Mouse (Mus musculus) monocyte, adult 5-6 weeks (primary cell): Measurements from ENCODE around the gene Spag6l. TPM values are rescaled to one million over a fixed set of nuclear protein-coding genes. Genes with fewer than 3 reads are reported as not detected.
"Not testable (repeated sequence)": the region's sequence is repeated elsewhere in the genome, so short reads cannot be mapped to it uniquely, and the experiment has no call there.

Experiments used
- ATAC-seq: fragments of 153-309, 156-312 bp; replicated peaks from 2 replicates; pipeline ENCODE4 v1.8.0; 2017; ENCODE audit warnings: mild to moderate bottlenecking; ENCODE audit not compliant: low TSS enrichment, insufficient number of reproducible peaks, severe bottlenecking, poor library complexity, low FRiP score
- total RNA-seq: library from RNA; stranded (forward); fragments of 200-1000, 200-491, 200-594 nt; gene quantifications from 3 replicates; pipeline ENCODE4 v1.2.3, GENCODE M21; 2017

Spag6l gene
- total RNA-seq: 1.7 TPM in 1 of 3 replicates, not detected in the others

DNA sequence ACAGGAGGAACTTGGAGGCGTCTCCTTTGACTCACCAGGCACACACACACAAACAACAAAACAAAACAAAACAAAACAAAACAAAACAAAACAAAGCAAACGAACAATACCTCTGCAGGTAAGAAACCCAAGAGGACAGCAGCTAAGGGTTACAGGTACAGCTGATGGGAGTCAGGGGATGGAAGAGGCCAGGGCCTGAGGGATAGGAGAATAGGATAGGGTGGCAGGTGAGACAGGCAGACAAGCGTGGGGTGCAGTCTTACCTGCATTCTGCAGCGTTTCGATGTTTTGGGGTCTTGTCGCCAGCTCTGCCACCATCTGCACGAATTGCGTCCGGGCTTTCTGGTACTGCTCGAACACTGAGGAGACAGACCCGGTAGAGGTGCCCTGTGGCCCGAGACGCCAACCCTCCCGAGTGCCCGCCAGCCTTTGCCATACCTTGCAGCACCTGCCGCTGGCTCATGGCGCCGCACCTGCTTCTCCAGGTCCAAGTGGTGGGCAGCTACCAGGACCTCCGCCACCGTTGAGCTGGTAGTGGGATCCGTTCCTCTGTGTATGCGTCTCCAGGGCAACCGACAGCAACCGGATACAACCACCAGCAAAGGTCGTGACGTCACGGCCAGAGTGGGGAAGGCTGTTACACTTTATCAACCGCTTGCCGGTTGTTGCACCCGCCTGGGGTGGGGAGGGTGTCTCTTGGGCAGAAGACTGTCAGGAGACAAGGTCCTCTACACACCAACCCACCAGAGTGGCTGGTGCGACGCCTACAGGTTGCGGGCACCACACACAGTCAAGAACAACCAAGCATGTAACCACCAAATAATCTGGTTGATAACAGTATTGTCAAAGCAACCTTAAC, at the start of gene Spag6l:
Spag6l (minus strand) TSS at position 700 of the 859 bp plus-strand sequence.
- peak; percentile 87 for ATAC-seq

DNA sequence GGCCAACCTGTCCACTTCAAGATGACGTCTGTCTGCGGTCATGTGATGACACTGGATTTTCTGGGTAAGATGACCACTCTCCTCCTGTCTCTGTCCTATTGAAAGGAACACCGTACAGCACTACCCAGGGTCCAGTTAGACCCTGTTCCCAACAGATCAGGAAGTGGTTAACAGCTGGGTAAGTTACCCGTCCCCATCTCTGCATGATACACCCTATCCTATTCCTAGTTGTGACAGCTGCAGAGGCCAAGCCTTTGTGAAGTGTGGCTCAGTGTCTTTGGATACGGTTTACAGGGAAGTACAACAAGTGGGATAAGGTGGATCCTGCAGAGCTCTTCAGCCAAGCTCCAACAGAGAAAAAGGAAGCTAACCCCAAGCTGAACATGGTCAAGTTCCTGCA, 49.8 kb upstream of the Spag6l start:
- ATAC-seq: no peak

DNA sequence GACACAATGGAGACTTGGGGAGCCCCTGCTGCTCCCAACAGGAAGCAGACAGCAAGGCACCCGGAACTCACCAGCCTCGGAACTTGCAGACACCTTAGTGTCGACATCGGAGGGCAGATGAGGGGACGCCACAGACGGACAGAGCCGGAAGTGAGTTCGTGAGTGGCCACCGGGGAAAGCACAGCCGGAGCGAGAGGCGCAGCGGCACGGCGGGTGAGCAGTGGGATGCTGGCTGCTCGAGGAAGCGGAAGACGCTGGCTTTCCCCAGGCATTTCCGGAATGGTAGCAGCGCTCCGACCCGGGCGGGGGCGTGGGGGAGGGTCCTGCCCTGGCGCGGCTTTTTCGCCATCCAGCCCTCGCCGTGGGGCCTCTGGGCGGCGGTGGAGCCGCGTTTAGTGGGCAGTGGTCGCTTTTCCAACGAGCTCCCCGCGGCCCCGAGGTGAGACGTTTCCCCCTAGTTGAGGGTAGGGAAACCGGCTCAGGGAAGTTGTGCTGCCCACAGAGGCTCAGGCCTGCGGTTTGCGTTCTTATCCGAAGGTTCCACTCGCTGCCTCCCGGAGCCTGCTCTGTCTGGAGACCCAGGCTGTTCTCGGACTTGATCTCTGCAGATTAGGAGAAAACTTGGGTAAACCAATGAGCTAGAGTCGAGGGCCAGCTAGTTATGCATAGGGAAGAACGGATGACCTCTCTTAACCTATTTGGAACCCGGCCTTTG, 41.5 kb upstream of the Spag6l start, which contains the start of the genes Top3b and Vpreb1:
Top3b (plus strand) TSS at position 120 of the 715 bp plus-strand sequence.
Vpreb1 (minus strand) TSS at position 227 of the 715 bp plus-strand sequence.
- peak; percentile 98 for ATAC-seq

DNA sequence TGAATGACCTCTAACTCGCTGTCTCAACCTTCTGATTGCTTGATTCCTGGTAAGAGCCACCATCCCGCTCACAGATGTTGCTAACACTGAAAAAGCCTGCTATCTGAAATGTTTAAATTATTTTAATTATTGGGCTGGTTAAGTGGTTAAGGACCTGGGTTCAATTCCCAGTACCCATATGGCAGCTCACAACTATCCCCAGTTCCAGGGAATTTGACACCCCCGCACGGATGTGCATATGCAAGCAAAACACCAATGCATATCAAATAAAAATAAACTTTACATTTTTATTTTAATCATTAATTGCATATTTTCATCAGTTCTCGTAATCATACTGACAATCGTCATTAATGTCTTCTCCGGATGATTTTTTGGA, 41.0 kb upstream of the Spag6l start:
- ATAC-seq: no peak

DNA sequence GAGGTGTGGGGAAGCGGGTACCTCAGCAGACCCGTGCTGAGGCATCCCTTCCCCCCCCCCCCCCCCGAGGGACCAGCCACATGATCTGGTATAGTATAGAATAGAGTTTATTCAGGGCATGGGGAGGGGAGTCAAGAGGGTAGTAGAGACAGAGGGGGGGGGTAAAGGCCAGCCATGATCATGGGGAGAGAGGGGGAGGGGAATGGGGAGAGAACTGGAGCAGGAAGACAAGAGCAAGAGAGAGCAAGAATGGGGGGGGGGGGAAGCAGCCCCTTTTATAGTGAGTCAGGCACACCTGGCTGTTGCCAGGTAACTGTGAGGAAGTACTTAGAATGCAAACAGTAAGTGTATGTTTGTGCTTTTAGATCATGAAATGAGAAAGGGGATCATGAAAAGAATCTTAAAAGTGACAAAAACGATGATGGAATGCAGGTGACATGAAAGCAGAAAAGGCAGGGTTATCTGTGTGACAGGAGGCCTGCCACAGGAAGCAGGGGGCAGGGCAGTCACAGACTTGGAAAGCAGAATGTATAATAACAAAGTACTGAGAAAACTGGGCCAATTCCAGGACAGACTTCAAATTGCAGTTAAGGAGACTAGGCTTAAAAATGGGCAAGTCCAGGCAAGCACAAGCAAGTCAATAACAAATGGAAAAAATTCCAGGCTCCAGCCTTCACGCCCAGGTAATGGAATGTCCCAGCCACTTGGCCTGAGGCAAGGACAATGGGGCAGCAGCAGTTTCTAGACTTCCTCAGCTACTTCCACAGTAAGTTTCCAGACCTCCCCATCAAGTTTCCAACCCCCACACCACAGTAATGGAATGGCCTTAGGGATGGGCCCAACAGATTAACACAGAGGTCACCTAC, 36.7 kb upstream of the Spag6l start:
- no peak for ATAC-seq

DNA sequence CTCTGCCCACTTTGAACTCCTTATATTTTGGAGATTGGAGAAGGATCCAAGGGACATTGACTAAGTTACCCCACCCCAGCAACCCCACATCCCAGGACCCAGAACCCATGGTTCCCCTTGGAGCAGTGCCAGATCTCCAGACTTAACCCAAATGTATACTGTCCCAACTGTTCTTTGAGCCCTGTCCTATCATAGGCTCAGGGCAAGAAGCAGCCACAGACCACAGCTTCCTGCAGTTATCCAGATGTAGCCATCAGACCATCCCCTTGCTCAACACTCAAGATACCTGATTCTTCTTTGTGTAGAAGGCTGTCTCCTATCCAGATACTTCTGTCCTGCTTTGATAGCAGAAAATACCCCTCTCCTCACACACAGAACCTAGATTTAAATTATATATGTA, 36.0 kb upstream of the Spag6l start:
- ATAC-seq: no peak

DNA sequence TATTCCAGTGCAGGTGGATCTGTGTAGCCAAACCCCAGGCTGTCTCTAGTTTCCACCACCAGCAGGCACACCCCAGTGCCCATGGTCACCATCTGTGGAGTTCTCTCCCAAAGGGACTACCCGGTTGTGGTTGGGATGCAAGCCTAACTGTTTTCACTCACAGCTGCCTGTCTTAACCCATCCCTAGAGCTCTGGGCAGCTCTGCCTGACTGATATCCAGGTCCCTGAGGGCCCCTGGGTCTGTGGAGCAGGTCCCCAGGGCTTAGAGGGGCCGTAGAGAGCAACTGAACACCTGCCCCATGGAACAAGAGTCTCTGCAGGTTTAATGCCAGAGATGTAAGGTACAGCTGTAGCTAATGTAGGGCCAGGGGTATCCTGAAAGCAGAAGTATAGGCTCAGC, 34.7 kb upstream of the Spag6l start, which contains the start of gene Igll1:
Igll1 (minus strand) TSS at position 8 of the 400 bp plus-strand sequence.
- ATAC-seq: no peak

DNA sequence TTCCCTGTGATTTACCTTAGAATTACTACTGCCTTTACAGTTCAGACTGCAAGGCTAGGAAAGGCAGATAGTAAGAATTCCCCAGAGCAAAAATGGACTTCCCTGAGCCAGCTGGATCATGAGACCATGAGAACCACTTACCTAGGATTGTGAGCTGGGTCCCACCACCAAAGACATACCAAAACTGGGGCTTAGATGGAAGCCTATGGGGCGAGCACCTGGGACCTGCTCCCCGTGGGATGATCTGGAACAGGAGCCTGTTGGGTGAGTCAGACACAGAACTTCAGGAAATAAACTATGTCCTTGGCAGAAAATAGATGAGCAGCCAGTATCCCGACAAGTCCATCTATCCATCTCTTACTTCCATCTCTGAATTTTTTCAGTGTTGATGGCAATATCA, 33.0 kb upstream of the Spag6l start:
- ATAC-seq: no peak

DNA sequence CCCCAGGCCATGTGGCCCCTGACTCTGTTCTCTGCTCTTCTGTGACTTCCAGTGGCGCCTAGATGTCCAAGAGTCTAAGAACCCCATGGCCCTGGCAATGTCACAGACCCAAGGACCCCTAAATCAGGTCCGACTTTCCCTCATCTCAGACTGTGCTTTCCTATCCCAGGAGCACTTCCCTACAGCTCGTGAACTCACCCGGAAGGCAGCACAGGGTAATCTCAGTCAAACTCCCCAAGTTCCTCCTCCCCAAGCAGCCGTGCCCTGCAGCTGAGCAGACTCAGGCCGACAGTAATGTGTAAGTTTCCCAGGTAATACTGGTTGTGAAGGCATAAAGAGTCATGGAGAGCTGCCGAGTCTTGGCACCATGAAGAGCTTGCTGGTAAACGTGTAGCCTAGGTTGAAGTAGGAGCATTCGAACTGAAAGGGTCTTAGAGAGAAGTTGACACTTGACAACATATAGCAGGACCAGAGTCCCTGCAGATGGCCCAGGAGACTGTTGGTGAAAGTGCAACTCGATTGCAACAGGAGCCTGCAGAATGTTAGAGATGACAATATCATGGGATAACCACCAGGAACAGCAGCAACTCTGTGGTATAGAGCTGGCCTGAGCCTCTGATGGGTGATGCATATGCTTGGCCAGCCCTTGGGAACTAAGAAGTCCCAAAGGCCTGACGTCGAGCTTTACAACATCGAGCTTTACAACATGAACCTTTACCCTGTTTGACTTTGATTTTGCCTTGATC, 27.6 kb upstream of the Spag6l start:
- ATAC-seq: no peak; the same call in 1 of the 2 replicates

DNA sequence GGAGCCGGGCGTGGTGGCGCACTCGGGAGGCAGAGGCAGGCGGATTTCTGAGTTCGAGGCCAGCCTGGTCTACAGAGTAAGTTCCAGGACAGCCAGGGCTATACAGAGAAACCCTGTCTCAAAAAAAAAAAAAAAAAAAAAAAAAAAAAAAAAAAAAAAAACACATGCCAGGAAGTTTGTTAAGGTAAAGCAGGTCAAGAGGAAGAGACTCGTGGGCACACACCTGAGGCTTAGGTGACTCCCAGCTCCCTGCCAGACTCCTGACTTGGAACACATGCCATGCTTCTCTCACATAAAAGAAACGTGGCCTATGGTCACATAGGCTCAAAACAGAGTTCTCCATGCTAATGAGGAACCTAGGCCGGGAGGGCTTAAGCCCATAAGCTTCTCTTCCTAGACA, 26.8 kb upstream of the Spag6l start:
- ATAC-seq: not testable (repeated sequence)

DNA sequence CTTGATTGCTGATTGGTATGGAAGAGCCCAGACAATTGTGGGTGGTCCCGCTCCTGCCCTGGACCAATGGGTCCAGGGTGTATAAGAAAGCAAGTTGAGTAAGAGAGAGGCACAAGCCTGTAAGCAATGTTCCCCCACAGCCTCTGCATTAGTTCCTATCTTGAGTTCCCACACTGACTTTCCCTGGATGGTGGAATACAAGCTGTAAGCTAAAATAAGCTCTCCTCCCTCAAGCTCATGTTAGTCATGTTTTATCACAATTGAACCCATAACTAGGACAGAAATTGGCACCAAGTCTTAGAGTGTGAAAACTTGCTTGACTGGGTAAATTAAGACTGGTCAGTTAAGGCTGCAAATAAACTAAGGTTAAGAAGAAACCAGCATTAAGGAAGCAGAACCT, 26.3 kb upstream of the Spag6l start:
- no peak for ATAC-seq

DNA sequence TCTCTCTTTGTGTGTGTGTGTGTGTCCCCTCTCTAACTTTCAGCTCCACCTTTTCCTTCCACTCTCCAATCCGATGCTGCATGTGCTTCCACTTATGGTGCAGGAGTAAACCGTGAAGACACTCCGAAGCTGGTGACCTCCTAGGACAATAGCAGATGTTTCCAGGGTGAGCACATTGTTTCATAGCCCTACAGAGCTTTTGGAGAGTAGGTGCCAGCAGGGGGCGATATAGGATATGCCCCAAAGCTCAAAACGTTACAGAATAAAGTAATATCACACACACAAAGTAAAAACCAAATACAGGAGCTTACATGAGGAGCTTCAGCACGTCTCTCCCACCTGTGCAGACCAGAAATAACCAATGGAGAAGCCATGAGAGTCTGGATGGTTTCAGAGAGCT, 25.6 kb upstream of the Spag6l start:
- ATAC-seq: no peak

DNA sequence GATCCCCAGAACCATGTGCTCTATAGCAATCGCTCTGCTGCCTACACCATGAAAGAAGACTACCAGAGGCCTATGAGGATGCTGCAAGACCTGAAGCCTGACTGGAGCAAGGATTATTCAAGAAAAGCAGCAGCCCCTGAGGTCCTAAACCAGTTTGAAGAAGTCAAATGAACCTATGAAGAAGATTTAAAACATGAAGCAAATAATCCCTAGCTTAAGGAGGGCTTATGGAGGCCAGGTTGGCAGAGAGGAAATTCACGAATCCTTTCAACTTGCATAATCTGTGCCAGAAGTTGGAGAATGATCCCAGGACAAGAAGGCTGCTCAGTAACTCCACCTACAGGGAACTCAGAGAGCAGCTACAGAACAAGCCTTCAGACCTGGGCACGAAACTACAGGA, 23.2 kb upstream of the Spag6l start:
- no peak for ATAC-seq

DNA sequence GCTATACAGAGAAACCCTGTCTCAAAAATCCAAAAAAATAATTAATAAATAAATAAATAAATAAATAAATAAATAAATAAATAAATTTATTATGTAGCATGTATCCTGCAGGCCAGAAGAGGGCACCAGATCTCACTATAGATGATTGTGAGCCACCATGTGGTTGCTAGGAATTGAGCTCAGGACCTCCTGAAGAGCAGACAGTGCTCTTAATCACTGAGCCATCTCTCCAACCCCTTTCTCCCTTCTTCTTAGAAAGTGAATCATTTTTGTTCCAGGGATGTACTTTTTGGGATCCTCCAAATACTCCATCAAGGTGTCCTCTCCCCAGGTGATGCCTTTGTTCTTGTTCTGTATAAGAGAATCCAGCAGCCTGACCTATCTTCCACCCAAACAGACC, 19.9 kb upstream of the Spag6l start:
- no peak for ATAC-seq

DNA sequence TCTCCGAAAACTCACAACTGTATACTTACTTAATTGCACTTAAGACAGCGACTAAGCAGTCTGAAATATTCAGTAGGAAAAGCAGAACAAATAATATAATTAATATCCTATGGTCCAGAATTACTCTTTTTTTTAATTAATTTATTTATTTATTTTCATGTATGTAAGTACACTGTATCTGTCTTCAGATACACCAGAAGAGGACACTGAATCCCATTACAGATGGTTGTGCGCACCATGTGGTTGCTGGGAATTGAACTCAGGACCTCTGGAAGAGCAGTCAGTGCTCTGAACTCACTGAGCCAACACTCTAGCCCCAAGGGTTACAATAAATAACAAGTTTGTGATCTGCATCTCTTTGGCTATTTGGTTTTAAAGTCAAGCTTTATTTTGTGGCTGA, 415 bp upstream of the Spag6l start:
- no peak for ATAC-seq

DNA sequence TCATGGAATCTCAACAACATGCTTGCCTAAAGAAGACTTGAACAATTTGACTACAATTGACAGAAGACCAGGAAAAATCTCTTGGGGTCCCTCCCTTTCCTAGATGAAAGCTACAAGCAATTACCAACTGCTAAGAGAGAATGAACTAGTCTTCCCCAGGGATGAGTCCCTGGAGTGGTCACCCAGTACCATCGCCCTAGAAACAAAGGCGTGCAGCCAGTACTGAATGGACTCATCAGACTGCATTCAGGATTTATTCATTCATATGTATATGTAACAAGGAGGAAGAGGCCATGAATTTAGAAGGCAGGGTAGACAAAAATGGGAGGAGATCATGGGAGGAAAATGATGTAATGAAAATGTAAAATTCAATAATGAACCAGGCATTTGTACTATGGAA, 3.0 kb downstream of the Spag6l start:
- ATAC-seq: no peak

DNA sequence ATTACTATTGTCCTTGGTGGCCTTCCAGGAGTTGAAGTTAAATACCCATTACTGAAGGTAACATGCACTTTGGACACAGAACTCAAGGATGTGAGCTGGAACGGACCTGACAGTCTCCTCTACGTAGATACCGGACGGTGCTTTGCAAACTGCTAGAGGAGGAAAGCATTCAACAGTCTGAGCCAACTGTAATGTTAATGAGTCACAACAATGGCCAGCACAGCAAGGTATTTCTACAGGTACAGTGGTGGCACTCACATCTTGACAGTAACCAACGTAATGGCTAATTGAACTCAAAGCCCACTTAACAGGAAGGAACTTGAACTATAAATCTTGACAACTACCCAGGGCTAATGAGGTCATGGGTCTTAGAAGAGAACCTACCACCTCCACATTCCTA, 3.8 kb downstream of the Spag6l start:
- no peak for ATAC-seq

DNA sequence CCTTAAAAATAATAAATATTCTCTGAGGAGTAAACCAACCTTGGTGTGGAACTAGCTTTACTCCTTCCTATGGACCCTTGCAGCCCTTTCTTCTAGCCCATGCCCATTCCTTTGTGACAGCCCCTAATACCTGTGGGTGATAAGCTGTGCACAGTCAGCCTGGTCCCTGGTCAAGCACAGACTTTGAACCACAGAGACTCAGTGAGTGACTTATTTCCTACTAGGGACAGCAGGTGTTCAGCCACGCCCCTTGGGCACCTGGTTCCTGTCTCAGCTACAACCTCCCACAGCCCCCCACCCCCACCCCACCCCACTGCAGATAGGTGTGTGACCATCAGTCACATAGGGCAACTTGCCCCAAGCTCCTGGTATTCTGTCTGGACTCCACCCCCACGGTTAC, 22.9 kb downstream of the Spag6l start:
- ATAC-seq: no peak
